8 mouse cellular contexts compared by ENCODE assay signal in genomic region chr14:3208272-3209152, GRCm38 (mm10). TPM values are rescaled to one million over a fixed set of nuclear protein-coding genes. Genes with fewer than 3 reads are reported as not detected.
DNase-seq lines count a peak whose midpoint lies in the region; ATAC-seq and TF ChIP-seq lines count a peak whose summit lies in the region.
"Not testable (repeated sequence)": the region's sequence is repeated elsewhere in the genome, so short reads cannot be mapped to it uniquely, and the experiment has no call there.

TSS of gene D830030K20Rik (plus strand) at chr14:3208488.

- H3K79me2 ChIP-seq in heart, adult 2 months (replicated peaks; ENCODE audit: control insufficient read depth, insufficient read depth, low read length), result not testable (repeated sequence)

- intact Hi-C loops in heart, adult 2 months (cut with DNase I), result not testable (repeated sequence)

- peak within 1 kb of the TSS; percentile 47 for H3K4me3 ChIP-seq in embryonic facial prominence, embryonic 12.5 days
- 0 out of 2 replicates have a peak within 1 kb of the TSS, but pooled peaks have one; percentile 24 for H3K4me3 ChIP-seq in heart, adult 2 months
- H3K4me3 ChIP-seq in hindbrain, embryonic 15.5 days, result peak within 1 kb of the TSS; percentile 60
- H3K4me3 ChIP-seq in liver, postnatal 0 days (ENCODE audit: low read depth, low read length), result not testable (repeated sequence)
- H3K4me3 ChIP-seq in neural tube, embryonic 11.5 days (ENCODE audit: low read depth, low read length), result peak within 1 kb of the TSS; percentile 40

- TF ChIP-seq POLR2A in heart, adult 2 months (IDR thresholded peaks at IDR 0.05; ENCODE audit: insufficient read depth, low read depth, low read length), result not testable (repeated sequence)

- TF ChIP-seq CTCF in heart, adult 2 months (IDR thresholded peaks at IDR 0.05); liver, postnatal 0 days (IDR thresholded peaks at IDR 0.05; ENCODE audit: low read depth): not testable (repeated sequence)

- peak within 1 kb of the TSS; percentile 77 for H3K4me2 ChIP-seq in embryonic facial prominence, embryonic 12.5 days (replicated peaks)
- H3K4me2 ChIP-seq in hindbrain, embryonic 15.5 days, result peak within 1 kb of the TSS; percentile 74
- H3K4me2 ChIP-seq in liver, postnatal 0 days (ENCODE audit: low read depth, low read length), result not testable (repeated sequence)
- peak within 1 kb of the TSS; percentile 67 for H3K4me2 ChIP-seq in neural tube, embryonic 11.5 days (ENCODE audit: low read depth)

- not testable (repeated sequence) for H3K36me3 ChIP-seq in embryonic facial prominence, embryonic 12.5 days; heart, adult 2 months (ENCODE audit: control insufficient read depth, insufficient read depth, low read length); hindbrain, embryonic 15.5 days; liver, postnatal 0 days (replicated peaks; ENCODE audit: insufficient read depth, low read length); neural tube, embryonic 11.5 days (ENCODE audit: control insufficient read depth, insufficient read depth, low read length)

- peak within 1 kb of the TSS; percentile 42; the same call in 1 of the 2 replicates for H3K9ac ChIP-seq in embryonic facial prominence, embryonic 12.5 days
- H3K9ac ChIP-seq in heart, adult 2 months (ENCODE audit: low read depth, low read length), result 0 out of 2 replicates have a peak within 1 kb of the TSS, but pooled peaks have one; percentile 62
- peak within 1 kb of the TSS; percentile 70 for H3K9ac ChIP-seq in hindbrain, embryonic 15.5 days
- not testable (repeated sequence) for H3K9ac ChIP-seq in liver, postnatal 0 days (replicated peaks); neural tube, embryonic 11.5 days (ENCODE audit: low read length)

- H3K9me3 ChIP-seq in embryonic facial prominence, embryonic 12.5 days; hindbrain, embryonic 15.5 days; liver, postnatal 0 days (ENCODE audit: low read length); neural tube, embryonic 11.5 days (ENCODE audit: control insufficient read depth, low read length): not testable (repeated sequence)

- H3K4me1 ChIP-seq in embryonic facial prominence, embryonic 12.5 days; heart, adult 2 months (ENCODE audit: control insufficient read depth, insufficient read depth, low read length); hindbrain, embryonic 15.5 days (replicated peaks); liver, postnatal 0 days (ENCODE audit: insufficient read depth); neural tube, embryonic 11.5 days (ENCODE audit: control insufficient read depth, insufficient read depth, low read length): not testable (repeated sequence)

- TF ChIP-seq EP300 in heart, adult 2 months (IDR thresholded peaks at IDR 0.05; ENCODE audit: insufficient read depth, low read depth, low read length); liver, postnatal 0 days (IDR thresholded peaks at IDR 0.05; ENCODE audit: low read depth): not testable (repeated sequence)

- H3K27me3 ChIP-seq in embryonic facial prominence, embryonic 12.5 days; heart, adult 2 months (ENCODE audit: control insufficient read depth, insufficient read depth, low read length); hindbrain, embryonic 15.5 days; liver, postnatal 0 days (ENCODE audit: insufficient read depth, low read length); neural tube, embryonic 11.5 days (ENCODE audit: control insufficient read depth, insufficient read depth, low read length): not testable (repeated sequence)

- ATAC-seq in activated CD4-positive, CD25-positive, alpha-beta regulatory T cell, adult 4 months; embryonic facial prominence, embryonic 12.5 days (ENCODE audit: insufficient number of reproducible peaks, insufficient read depth, low FRiP score, low TSS enrichment); hindbrain, embryonic 15.5 days (ENCODE audit: low FRiP score, low read depth); liver, postnatal 0 days; neural tube, embryonic 11.5 days (ENCODE audit: insufficient read depth, low FRiP score, low TSS enrichment): not testable (repeated sequence)

- peak in 1 of 2 experiments; percentile 18 for DNase-seq in heart, adult 2 months
- DNase-seq in layer of hippocampus, postnatal 10 days (ENCODE audit: low spot score in 2 of 2), result peak; percentile 3 to 8
- peak; percentile 12 for DNase-seq in liver, postnatal 0 days
- DNase-seq in neural tube, embryonic 11.5 days (ENCODE audit: low spot score), result peak; percentile 13
- DNase-seq in urinary bladder, postnatal 10 days (ENCODE audit: low spot score), result peak; percentile 7

- not testable (repeated sequence) for H3K27ac ChIP-seq in embryonic facial prominence, embryonic 12.5 days; heart, adult 2 months; hindbrain, embryonic 15.5 days (replicated peaks); liver, postnatal 0 days (ENCODE audit: low read depth); neural tube, embryonic 11.5 days (ENCODE audit: low read depth, low read length)

- WGBS in embryonic facial prominence, embryonic 12.5 days, result under 1% methylated on average over 23 of the region's 62 CpGs
- 1% methylated on average over 25 of the region's 62 CpGs for WGBS in heart, adult 2 months
- 0% methylated on average over 18 of the region's 62 CpGs for WGBS in hindbrain, embryonic 15.5 days
- WGBS in liver, postnatal 0 days (ENCODE audit: insufficient replicate concordance), result 1% methylated on average over 19 of the region's 62 CpGs
- 0% methylated on average over 13 of the region's 62 CpGs for WGBS in neural tube, embryonic 11.5 days

RNA-seq across cellular contexts. Expression of gene D830030K20Rik, which starts in this region (rescaled TPM):
- polyA plus RNA-seq in activated CD4-positive, CD25-positive, alpha-beta regulatory T cell, adult 4 months (2017; shearing (Covaris generic)), result 10 to 100 TPM; 14.9 to 18.9 TPM
- 8.3 and 9.7 TPM in 2 replicates for polyA plus RNA-seq in embryonic facial prominence, embryonic 12.5 days (2016; fragmentation: Nextera tagmentation; extraction: Ambion mirVana)
- total RNA-seq in heart, adult 2 months (2021), result under 1 TPM; 0.23 to 0.61 TPM
- 0.12 and 1.2 TPM in 2 replicates for polyA plus RNA-seq in heart, adult 2 months (2012; rRNA removed)
- polyA plus RNA-seq in hindbrain, embryonic 15.5 days (2015; fragmentation: Nextera tagmentation; extraction: Ambion mirVana), result 31.2 and 36.5 TPM in 2 replicates
- total RNA-seq in layer of hippocampus, postnatal 10 days (2021), result 1 to 10 TPM; 5.7 to 9.6 TPM
- 0.46 and 0.58 TPM in 2 replicates for polyA plus RNA-seq in liver, postnatal 0 days (2015; fragmentation: Nextera tagmentation; extraction: Ambion mirVana)
- 7.1 and 9.3 TPM in 2 replicates for polyA plus RNA-seq in neural tube, embryonic 11.5 days (2014; fragmentation: Nextera tagmentation; extraction: Ambion mirVana)

Comparison
In these comparisons a context has a peak if more than half of its experiments do, and no peak if none do; other contexts are left out.
1. RNA of gene D830030K20Rik (total RNA-seq): 5.7 to 9.6 TPM in layer of hippocampus, postnatal 10 days; 0.23 to 0.61 TPM in heart, adult 2 months; every median in the first group is over 4 times any median in the second.
2. Peak in DNase-seq in liver, postnatal 0 days; RNA of the gene not detected or under 1 TPM.